Mouse (Mus musculus) MN1 (cell line): ENCODE data around the gene Fgd1.
A peak's percentile ranks its signal among the peaks of the same experiment; 100 is the strongest.

Experiments used
- DNase-seq: peaks from one replicate; pipeline ENCODE4 v3.0.0-alpha.2; 2016; ENCODE audit warnings: low spot score

The Fgd1 gene

DNA sequence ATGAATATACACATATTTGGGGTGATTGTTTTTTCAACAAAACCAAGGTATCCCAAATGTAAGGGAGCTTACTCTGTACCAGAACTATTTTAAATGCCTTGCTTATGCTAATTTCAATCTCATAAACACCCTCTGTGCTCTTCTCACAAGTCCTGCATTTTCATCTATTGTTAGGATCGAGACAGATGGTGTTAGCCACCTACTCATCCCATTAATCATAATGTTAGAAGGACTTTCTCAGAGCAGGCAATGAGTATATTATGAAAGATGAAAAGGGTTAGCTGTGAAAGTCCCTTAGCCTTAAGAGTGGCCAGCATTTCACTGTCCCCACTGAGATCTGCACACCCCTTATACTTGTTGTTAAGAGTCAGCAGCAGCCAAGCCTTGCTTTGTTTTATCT, 41.5 kb downstream of the Fgd1 start:
- no peak for DNase-seq

DNA sequence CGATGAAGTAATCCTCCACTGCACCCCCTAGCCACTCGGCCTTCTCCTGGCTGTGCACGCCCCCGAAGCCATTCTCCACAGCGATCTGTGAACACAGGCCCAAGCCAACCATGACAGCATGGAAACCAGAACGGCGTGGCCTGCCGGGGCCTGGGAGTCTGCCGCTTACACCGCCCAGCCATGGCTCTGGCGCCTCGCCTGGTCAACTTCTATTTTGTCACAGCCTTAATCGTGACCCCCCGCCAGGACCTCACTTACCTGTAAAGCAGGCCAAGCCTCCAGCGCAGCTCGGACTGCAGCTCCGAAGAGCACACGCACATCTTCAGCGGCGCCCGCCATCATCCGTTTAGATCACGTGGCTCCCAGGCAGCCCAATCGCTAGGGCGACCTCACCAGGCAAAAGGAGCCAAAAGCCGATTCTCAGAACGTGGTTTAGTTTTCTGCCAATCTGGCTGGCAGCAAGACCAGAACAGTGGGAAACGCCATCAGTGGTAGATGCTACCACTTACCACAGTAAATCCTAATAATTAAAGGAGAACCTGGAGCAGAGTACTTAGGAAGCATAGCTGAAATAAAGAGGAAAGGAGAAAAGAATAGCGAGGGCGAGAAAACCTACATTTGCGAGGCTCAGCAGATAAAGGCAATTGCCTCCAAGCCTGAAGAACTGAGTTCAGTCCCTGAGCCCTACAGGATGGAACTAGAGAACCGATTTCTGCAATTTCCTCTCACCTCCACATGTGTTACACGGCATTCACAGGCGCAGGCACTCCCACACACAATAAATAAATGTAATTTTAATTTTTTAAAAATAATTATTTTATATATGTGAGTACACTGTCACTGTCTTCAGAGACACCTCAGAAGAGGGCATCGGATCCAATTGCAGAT, 50.5 kb downstream of the Fgd1 start, which contains the start of gene Tsr2:
Gene Tsr2 (minus strand): TSS at position 373 of the 888 bp plus-strand sequence.
- DNase-seq, result peak; percentile 85

DNA sequence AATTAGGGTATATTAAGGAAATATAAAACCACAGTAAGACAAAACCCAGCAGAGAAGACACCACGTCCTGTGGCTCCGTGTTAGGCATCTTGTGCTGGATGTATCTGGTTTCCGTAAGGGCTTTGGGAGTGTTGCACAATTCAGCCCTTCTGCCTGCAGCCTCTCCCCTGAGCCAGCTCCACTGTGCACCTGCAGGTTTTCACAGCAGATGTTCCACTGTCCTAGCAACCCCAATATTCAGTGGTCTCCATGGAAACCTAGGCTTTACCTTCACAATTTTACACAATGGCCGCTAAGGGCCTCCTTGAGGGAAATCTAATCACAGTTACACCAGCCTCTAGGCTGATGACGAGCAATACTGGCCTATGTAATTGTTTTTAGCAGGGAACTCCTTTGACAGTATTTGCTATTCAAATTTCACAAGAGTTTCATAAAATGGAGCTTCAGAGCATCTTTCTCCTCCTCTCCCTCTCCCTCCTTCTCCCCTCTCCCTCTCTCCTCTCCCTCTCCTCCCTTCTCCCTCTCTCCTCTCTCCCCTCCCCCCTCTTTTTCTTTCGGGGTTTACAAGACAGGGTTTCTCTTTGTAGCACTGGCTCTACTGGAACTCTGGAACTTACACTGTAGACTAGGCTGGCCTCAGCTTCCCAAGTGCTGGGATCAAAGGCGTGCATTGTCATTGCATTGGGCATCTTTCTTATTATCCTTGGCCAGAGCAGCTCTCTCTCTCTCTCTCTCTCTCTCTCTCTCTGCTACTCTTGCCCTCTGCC, 61.5 kb downstream of the Fgd1 start:
- no peak for DNase-seq

DNA sequence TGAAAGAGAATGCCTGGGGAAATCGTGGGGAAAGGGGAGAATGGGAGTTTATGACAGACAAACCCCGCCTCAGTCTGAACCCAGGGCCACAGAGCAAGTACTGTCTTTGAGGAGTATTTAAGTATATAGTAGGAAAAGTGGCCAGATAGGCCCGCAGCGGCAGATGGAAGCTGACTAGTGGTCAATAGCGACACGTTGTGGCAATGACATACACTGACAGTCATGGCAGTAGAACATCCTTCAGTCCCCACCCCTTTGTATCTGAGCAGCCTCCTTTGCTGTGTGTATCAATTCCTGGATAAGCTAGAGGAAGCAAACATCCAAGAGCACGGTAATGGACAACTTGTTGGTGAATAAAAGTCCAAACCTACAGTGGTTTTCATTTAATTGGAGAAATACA, 70.8 kb downstream of the Fgd1 start:
- DNase-seq, result peak; percentile 56

DNA sequence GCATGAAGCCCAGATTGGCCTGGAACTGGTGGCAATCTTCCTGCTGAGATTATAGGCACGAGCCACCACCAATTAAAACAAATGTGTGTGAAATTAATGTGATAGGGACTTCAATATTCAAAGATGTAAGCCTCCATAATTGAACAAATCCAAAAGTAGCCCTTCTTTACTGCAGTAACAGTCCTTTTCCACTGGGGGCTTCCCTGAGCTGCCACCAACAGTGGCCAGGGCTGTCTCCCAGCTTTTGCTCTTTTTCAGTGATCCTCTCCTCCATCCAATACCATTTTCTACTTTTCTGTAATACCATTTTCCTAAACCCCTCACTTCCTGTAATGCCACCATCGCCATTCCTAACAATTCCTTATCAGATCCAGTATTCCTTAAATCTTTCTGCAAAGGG, 71.5 kb downstream of the Fgd1 start:
- DNase-seq, result peak; percentile 23

DNA sequence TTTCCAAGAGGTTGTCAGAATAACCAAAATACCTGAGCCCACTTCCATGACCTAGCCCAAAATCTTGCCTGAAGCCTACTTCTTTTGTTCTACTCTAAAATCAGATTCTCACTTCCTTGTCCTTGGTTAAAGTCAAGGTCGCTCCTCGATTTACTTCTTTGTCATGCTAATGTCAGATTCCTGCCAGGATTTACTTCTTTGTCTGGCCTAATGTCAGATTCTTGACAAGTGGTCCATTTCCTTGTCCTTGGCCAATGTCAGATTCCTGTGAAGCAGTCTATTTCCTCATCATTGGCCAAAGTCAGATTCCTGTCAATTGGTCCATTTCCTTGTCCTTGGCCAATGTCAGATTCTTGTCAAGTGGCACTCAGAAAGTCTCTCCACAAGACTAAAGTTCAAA, 78.0 kb downstream of the Fgd1 start:
- DNase-seq, result no peak

DNA sequence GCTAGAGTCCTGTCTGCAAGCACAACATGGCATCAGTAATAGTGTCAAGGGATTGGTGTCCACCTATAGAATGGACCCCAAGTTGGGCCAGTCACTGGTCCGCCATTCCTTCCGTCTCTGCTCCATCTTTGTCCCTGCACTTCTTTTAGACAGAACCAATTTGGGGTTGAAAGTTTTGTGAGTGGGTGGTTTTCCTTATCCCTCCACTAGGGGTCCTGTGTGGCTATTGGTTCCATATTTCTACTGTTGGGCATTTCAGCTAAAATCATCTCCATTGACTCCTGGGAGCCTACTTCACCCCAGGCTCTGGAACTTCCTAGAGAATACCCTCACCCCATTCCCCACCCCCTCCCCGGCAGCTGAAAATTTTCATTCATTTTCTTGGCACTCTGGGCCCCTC, 84.5 kb downstream of the Fgd1 start:
- no peak for DNase-seq

DNA sequence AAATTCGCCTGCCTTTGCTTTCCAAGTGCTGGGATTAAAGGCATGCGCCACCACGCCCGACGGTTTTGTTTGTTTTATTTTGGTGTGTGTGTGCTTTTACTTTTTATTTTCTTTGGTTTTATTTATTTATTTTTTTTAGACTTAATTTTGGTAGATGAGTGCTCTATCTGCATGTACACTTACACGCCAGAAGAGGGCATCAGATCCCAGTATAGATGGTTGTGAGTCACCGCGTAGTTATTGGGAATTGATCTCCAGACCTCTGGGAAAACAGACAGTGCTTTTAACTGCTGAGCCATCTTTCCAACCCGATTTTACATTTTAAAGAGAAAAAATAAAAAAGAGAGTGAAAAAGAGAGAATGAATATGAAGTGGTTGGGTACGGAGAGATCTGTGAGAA, 86.8 kb downstream of the Fgd1 start:
- DNase-seq, result no peak
